Mouse (Mus musculus) thymus, adult 2 months (tissue): ENCODE measurements around the gene Osgep.

ENCODE experiments used
- CTCF ChIP-seq: fragments of 200-500 bp; IDR thresholded peaks from 2 replicates; pipeline ENCODE4 v1.5.1; 2012; ENCODE audit warnings: mild to moderate bottlenecking, control low read depth, low read length, moderate library complexity, borderline replicate concordance; ENCODE audit not compliant: control insufficient read depth, poor library complexity, insufficient read depth; ENCODE audit errors: extremely low read depth
- POLR2A ChIP-seq: fragments of 200-500 bp; IDR thresholded peaks from 2 replicates; pipeline ENCODE4 v1.6.1; 2012; ENCODE audit warnings: mild to moderate bottlenecking, low read length, control low read depth, moderate library complexity; ENCODE audit not compliant: control insufficient read depth, poor library complexity, insufficient read depth; ENCODE audit errors: extremely low read depth

GRCm38 (mm10) chr14:50896747-50897373 is 27.8 kb downstream of the Osgep start:
- TF ChIP-seq POLR2A (no peak), CTCF (no peak)
